Mouse (Mus musculus) G1E (cell line): ENCODE measurements at regions not wholly inside any gene's neighbourhood (a gene's known extent, or its start where the extent isn't known, plus 50 kb on each side); places are given as distances from the start of the nearest gene placed in this dataset.

Source experiments
- CTCF ChIP-seq: IDR thresholded peaks from 2 replicates; pipeline ENCODE4 v1.5.1; 2012; ENCODE audit warnings: low read depth, low read length, inconsistent platforms, mixed read lengths
- GATA1 ChIP-seq: IDR thresholded peaks from 2 replicates; pipeline ENCODE4 v1.6.1; 2012; ENCODE audit warnings: borderline replicate concordance, low read length, inconsistent platforms, mixed read lengths
- POLR2AphosphoS5 ChIP-seq: IDR thresholded peaks from 2 replicates; pipeline ENCODE4 v1.6.1; 2012; ENCODE audit warnings: low read depth, low read length, inconsistent platforms; ENCODE audit not compliant: insufficient replicate concordance
- TAL1 ChIP-seq: conservative IDR thresholded peaks from 2 replicates; pipeline ENCODE4 v1.6.1; 2012; ENCODE audit warnings: low read depth, low read length, inconsistent platforms, mixed read lengths

DNA sequence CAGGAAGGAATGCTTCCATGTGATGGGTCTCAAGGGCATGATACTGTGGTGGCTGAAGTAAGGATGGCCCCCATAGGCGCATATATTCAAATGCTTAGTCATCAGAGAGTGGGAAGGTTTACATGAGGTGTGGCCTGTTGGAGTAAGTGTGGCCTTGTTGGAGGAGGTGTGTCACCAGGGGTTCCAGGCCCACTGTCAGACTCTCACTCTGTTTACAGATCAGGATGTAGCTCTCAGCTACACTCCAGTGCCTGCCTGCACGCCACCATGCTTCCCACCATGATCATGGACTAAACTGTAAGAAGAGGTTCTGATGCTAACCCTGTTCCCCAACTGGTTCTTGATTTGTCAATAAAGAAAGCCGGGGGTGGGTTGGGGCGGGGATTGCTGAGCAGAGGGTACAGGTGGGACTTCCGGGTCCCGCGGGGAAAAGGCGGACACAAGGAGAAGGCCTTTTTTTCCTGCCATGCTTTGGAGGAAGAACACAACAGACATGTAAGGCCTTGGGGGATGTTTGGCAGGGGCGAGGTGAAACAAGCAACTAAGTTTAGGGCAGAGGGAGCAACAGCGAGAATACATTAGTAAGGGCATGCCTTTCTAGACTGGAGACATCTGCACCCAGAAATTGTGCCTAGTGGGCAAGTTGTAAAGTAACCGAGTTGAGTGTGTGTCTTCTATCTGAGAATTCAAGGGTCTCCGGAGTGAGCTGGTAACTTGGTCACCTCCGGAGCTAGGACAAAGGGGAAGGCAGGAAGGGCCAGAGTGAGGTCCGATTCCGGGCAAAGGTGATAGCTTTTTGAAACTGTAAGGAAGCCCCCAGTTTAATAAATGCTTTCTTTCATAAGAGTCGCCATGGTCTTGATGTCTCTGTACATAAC, 127.1 kb upstream of the Fbxo11 start:
- no peak for TF ChIP-seq CTCF
- no peak for TF ChIP-seq GATA1
- no peak for TF ChIP-seq TAL1
- TF ChIP-seq POLR2AphosphoS5 = no peak
